Mouse (Mus musculus): ENCODE results near the gene Cabin1.

- TF ChIP-seq E2F4 (IDR thresholded peaks at IDR 0.05; ENCODE audit: insufficient read depth) (no peak), POLR2A (IDR thresholded peaks at IDR 0.05; ENCODE audit: insufficient read length, low read depth) (no peak), MAX (IDR thresholded peaks at IDR 0.05; ENCODE audit: low read depth) (no peak), USF1 (IDR thresholded peaks at IDR 0.05; ENCODE audit: low read depth) (no peak), MYOG (IDR thresholded peaks at IDR 0.05; ENCODE audit: control insufficient read depth in 1 of 3, insufficient read depth in 1 of 3, insufficient read length in 2 of 3, low read depth in 2 of 3) (no peak), POLR2AphosphoS2 (IDR thresholded peaks at IDR 0.05; ENCODE audit: insufficient read length, low read depth) (no peak), REST (IDR thresholded peaks at IDR 0.05; ENCODE audit: insufficient read depth, insufficient read length) (no peak), TCF12 (IDR thresholded peaks at IDR 0.05; ENCODE audit: insufficient read depth, poor library complexity, severe bottlenecking) (no peak)
Measured at GRCm38 (mm10) chr10:75789841-75790240, 25.7 kb upstream of the Cabin1 start.
